Mouse (Mus musculus) right cerebral cortex, postnatal 25 days (tissue): Measurements from ENCODE around the gene Rev3l.

Source experiments
- DNase-seq: peaks from one replicate; pipeline ENCODE4 v3.0.0; 2022

Gene Rev3l

DNA sequence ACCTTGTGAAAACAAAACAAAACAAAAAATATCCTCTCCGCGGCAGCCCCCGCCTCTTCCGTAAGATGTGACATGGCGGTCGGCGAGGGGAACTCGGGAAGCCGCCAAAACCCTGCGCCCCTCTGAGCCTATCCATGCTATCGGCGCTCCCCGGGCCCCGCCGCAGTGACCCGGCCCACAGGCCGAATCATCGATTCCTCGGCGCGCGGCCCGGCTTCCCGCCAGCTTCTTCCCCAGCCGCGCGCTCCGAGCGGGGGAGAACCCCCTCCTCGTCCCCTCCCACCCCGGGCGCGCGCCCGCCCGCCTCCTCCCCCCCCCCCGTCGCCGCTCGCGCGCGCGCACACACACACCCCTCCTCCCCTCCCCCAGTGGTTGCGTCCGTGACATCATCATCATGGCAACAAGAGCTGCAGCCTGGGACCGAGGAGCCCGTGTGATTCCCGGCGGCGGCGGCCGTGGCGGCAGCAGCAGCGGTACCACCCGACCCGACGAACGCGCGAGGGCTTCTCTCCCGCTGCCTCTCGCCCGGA lies at the start of gene Rev3l:
Gene Rev3l (plus strand): TSS at position 383 of the 530 bp plus-strand sequence.
- DNase-seq: peak; percentile 87

DNA sequence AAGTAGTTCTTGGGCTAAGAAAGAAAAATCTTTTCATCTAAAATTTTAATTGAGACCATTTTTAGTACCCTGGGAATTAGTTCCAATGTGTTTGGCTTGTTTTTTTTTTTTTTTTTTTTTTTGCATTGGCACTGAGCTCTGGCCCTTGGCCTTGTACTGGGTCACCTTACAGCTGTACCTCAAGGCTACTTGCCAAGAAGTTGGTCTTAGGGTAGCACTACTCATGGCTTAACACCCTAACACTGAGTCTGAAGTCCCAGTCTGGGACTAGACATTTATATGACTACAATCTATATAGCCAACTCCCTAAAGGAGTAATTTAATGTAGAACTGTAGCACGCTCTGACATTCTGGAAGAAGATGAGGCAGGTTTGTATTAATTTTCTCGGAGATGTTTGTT lies 49.4 kb upstream of the Rev3l start:
- no peak for DNase-seq

GRCm38 (mm10) chr10:39683481-39683880 lies 48.4 kb upstream of the Rev3l start:
- no peak for DNase-seq

- peak; percentile 14 for DNase-seq
These were observed 45.1 kb upstream of the Rev3l start for GRCm38 (mm10) chr10:39686811-39687210.

DNA sequence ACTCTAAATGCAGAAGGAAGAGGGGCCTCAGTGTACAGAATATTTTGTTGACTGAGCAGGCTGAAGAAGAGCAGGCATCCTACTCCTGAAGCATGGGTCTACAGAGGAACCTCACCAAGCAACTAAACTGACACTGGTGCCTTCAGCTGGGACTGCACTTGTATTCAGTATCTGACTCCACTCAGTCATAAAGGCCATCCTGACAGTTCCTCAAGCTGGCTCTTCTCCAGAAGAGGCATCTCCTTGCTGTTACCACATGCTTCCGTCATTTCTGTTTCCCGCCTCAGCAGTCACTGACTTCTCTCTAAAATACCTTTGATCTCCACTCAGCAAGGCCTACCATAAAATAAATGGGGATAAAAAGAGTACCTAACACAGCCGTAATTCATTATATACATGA lies 44.1 kb upstream of the Rev3l start:
- DNase-seq: no peak

- no peak for DNase-seq
These were observed 40.4 kb upstream of the Rev3l start for GRCm38 (mm10) chr10:39691351-39692064.

DNA sequence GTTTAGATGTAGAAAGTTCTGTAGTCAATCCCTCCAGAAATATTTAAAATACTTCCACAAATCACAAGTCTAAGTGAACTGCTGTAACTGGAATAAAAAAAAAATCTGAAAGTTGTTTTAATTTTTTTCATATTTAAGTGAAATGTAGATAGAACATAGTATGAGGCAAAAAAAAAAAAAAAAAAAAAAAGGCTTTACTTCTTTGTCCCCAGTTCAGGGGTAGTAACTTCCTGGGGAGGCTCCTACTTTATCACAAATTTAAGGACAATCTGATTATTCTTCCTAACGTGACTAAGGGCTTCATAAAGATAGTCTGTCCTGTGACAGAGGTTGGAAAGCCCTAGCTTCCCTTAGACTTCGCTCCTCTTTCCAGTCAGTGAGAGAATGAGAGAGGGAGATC lies 39.8 kb upstream of the Rev3l start:
- DNase-seq: no peak

- no peak for DNase-seq
These were observed 24.0 kb upstream of the Rev3l start for GRCm38 (mm10) chr10:39707717-39708510.

DNA sequence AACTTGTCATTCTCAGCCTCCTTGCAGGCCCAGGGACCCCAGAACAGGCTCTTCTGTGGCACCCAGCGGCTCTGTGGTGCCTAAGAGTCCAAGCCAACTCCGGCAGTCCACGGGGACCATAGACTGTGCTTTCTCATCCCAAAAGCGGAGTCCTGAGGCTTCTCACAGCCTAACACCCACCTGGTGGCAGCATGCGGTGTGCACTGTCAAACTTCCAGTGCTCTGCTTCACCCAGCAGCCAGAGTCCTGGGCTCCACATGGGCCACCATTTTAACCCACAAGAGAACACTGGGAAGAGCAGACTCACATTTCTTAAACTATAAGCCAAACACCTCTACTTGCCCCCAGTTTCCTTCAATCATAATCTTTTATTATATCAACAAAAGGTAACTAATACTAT lies 15.0 kb upstream of the Rev3l start:
- DNase-seq: no peak

DNA sequence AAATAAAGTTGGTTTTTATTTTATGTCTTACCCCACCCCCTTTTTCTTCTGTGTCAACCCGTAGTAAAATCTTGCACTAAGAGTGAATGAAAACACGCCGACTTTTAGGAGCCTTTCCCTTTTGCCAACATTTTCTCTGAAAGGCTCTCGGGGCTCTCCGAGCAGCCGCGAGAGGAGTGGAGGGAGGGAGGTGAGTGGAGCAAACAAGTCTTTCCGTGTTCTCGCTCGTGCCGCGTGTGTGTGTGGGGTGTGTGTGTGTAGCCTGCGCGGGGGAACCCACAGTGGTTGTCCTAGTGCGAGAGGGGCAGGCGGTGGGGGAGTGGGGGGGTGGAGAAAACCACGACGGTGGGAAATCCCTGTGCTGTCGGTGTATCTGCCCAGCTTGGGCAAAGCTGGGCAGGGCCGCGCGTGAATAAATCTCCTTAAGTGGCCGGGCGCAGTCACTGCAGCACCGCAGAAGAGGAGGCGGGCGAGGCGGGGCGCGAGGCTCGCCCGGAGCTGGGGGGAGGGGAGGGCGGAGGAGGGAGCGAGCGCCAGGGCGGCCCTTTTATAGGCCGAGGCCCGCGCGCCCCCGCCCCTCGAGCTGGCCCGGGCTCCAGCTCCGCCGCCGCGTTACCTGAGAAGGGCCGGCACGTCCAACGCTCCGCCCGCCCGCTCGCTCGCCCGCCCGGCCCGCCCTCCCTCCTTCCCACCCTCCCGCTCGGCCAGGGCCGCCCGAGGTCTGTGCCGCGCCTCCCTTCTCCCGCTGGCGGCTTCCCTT lies 762 bp upstream of the Rev3l start:
- no peak for DNase-seq

DNA sequence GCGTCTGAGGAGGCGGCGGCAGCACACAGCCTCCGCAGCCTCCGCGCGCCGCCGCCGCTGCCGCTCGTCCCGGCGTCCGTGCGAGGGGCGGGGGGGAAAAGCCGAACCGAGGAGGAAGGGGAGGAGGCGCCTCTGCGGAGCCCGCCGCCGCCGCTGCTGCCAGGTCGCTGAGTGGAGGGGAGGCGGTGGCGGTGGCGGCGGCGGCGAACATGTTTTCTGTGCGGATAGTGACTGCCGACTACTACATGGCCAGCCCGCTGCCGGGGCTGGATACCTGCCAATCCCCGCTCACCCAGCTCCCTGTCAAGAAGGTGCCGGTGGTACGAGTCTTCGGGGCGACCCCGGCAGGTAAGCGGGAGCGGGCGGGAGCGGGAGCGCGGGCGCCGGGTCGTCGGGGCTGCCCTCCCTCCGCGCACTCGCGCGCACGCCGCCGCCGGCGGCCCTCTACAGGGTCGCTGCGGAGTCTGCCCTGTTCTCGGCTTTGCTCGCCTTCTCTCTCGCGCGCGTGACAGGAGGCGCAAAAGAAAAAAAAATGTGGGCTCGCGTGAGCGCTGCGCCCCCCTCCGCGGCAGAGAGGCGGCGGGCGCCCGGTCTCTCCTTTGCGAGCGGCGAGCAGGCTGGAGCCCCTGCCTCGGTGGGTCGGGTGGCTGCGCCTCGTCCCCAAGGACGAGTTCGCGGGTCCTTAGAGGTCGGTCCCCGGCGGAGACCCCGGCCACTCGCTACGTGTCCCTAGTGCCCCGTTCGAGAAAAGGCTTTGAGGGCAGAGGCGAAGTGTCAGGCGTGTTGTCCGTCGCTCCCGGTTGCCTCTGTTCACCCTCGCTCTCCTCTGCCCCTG lies 565 bp downstream of the Rev3l start:
- peak; percentile 85 for DNase-seq

- DNase-seq: no peak
These were observed 1.1 kb downstream of the Rev3l start for GRCm38 (mm10) chr10:39733101-39733399.

DNA sequence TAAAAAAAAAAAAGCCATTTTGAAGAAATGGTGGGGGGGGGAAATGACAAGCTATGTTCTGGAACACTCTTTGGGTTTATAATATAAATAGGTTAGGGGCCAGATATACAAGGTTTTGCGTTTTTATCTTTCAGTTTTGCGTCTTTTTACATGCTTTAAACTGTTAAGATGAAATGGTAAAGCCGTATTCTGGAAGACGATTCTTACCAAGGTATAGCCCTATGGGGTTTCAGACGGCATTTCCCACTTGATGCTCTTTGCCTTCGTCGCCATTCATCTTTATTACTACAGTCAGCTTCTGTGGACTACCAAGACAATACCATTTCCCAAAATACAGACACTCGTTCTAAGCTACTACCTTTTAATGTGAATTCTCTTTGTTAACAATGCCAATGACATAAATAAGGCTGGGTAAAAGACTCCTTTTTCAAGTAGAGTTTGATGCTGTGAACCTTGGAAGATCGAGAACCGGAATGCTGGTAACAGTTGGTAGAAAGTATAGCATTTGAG lies 1.6 kb downstream of the Rev3l start:
- no peak for DNase-seq

DNA sequence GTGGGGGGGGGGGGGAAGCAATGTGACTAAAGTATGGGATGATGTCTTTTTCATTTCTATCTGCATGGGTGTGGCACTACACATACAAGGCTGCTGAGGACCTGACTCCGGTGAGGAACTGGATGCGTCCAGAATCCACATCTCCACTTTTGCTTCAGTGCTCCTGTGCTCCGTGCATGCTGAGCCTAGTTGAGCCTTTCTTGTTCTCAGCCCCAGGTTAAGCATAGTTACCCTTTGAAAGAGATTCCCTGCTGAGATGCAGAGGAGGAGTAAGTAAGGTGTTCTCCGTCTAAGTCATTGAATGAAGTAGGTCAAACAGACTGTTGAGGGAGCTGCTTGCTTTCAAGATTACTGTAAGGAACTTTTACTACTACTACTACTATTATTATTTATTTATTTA lies 4.3 kb downstream of the Rev3l start:
- no peak for DNase-seq

DNA sequence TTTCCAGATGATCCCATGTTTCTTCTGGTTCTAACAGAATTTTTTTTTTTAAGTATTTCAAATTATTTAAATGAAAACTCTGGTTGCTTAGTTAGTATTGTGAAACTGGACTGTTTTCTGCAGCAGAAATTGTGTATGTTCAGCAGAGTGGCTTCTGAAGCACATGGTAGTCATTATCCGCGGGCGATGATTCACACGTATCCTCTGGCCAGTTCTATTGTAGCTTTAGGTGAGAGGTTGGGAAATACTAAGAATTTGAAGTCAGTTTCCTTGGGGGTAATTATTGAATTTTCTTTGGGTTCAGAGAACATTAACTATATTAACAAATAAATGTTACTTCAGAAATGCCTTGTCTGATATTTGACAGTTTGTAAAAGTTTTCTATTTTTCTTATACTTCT lies 10.1 kb downstream of the Rev3l start:
- no peak for DNase-seq

- no peak for DNase-seq
These were observed 32.8 kb downstream of the Rev3l start for GRCm38 (mm10) chr10:39764752-39765151.

- no peak for DNase-seq
These were observed 34.8 kb downstream of the Rev3l start for GRCm38 (mm10) chr10:39766702-39767101.

GRCm38 (mm10) chr10:39772259-39772658 lies 40.3 kb downstream of the Rev3l start:
- no peak for DNase-seq

- DNase-seq: no peak
These were observed 42.2 kb downstream of the Rev3l start for GRCm38 (mm10) chr10:39773940-39774726.

- no peak for DNase-seq
These were observed 45.0 kb downstream of the Rev3l start for GRCm38 (mm10) chr10:39776927-39777326.

- no peak for DNase-seq
These were observed 46.4 kb downstream of the Rev3l start for GRCm38 (mm10) chr10:39778305-39778704.

GRCm38 (mm10) chr10:39785241-39785640 lies 53.3 kb downstream of the Rev3l start:
- no peak for DNase-seq
